Comparison of ENCODE assay signal across 26 mouse cellular contexts in genomic region chr1:107529365-107530052, GRCm38 (mm10). TPM values are rescaled to one million over a fixed set of nuclear protein-coding genes. Genes with fewer than 3 reads are reported as not detected.
DNase-seq lines count a peak whose midpoint lies in the region; ATAC-seq and TF ChIP-seq lines count a peak whose summit lies in the region.
"Had no signal": no experiment of that assay in that cellular context is flagged by ENCODE, and none has a peak within 500 bp of the region (broad histone marks: within the 10 kb centered on the region; RNA-seq: fewer than 3 reads in every experiment).

No protein-coding gene starts in this region.

- DNase-seq in embryo, embryonic 10 days (ENCODE audit: low spot score): peak; percentile 29
- DNase-seq in embryo, embryonic 9.5 days (ENCODE audit: extremely low spot score): no peak
- no peak for DNase-seq in midbrain, embryonic 11.5 days (ENCODE audit: low spot score, missing footprints)
- no peak for DNase-seq in midbrain, embryonic 10.5 days (ENCODE audit: low spot score)
- DNase-seq in forelimb bud, embryonic 11.5 days (ENCODE audit: low read depth, low spot score): peak; percentile 3
- no peak for DNase-seq in midbrain, postnatal 0 days (ENCODE audit: low spot score)
- DNase-seq in yolk sac, embryonic 10.5 days (ENCODE audit: low spot score): no peak
- DNase-seq in heart, embryonic 10.5 days (ENCODE audit: low spot score): no peak
- DNase-seq: adrenal gland, adult 8-10 months; cerebellum, adult 11 months; cerebellum, postnatal 14 days; heart, postnatal 14 days; kidney, postnatal 4 days; layer of hippocampus, adult 9-11 months; spleen, adult 18-20 months; thymus, adult 18-20 months; thymus, postnatal 4 days had no signal

- no peak overlapping the region for H3K4me2 ChIP-seq in midbrain, embryonic 11.5 days
- H3K4me2 ChIP-seq in midbrain, postnatal 0 days (ENCODE audit: low read depth, low read length, poor library complexity, severe bottlenecking): no peak overlapping the region
- H3K4me2 ChIP-seq: embryonic facial prominence, embryonic 12.5 days; heart, embryonic 12.5 days; kidney, embryonic 15.5 days; limb, embryonic 13.5 days; liver, embryonic 15.5 days had no signal

- no peaks in the 10 kb centered on the region for H3K36me3 ChIP-seq in midbrain, embryonic 11.5 days (ENCODE audit: control insufficient read depth, insufficient read depth, low read length)
- H3K36me3 ChIP-seq in midbrain, embryonic 10.5 days: no peaks in the 10 kb centered on the region
- no peaks in the 10 kb centered on the region for H3K36me3 ChIP-seq in midbrain, postnatal 0 days (ENCODE audit: insufficient read depth, low read length)
- no peaks in the 10 kb centered on the region for H3K36me3 ChIP-seq in heart, embryonic 10.5 days
- H3K36me3 ChIP-seq: embryonic facial prominence, embryonic 12.5 days; heart, embryonic 12.5 days; kidney, embryonic 15.5 days; limb, embryonic 13.5 days; liver, embryonic 15.5 days had no signal

- H3K27me3 ChIP-seq in midbrain, embryonic 11.5 days (ENCODE audit: control insufficient read depth, insufficient read depth, low read length): no peaks in the 10 kb centered on the region
- H3K27me3 ChIP-seq in midbrain, embryonic 10.5 days (ENCODE audit: low read depth, poor library complexity, severe bottlenecking): no peaks in the 10 kb centered on the region
- H3K27me3 ChIP-seq in midbrain, postnatal 0 days (ENCODE audit: insufficient read depth, low read length): no peaks in the 10 kb centered on the region
- H3K27me3 ChIP-seq in heart, embryonic 10.5 days (ENCODE audit: insufficient read depth, poor library complexity, severe bottlenecking): no peaks in the 10 kb centered on the region
- H3K27me3 ChIP-seq: embryonic facial prominence, embryonic 12.5 days; heart, embryonic 12.5 days; kidney, embryonic 15.5 days; limb, embryonic 13.5 days; liver, embryonic 15.5 days had no signal

- H3K9me3 ChIP-seq in midbrain, embryonic 11.5 days (ENCODE audit: control insufficient read depth, low read length): no peaks in the 10 kb centered on the region
- no peaks in the 10 kb centered on the region for H3K9me3 ChIP-seq in midbrain, embryonic 10.5 days (replicated peaks)
- H3K9me3 ChIP-seq in midbrain, postnatal 0 days (ENCODE audit: low read length): no peaks in the 10 kb centered on the region
- H3K9me3 ChIP-seq in heart, embryonic 10.5 days: no peaks in the 10 kb centered on the region
- H3K9me3 ChIP-seq: embryonic facial prominence, embryonic 12.5 days; kidney, embryonic 15.5 days; limb, embryonic 13.5 days; liver, embryonic 15.5 days had no signal

- no peak for TF ChIP-seq CTCF in midbrain, postnatal 0 days (IDR thresholded peaks at IDR 0.05)

- no peak overlapping the region for H3K9ac ChIP-seq in midbrain, embryonic 11.5 days (ENCODE audit: low read length)
- H3K9ac ChIP-seq in midbrain, postnatal 0 days (replicated peaks; ENCODE audit: low read length, poor library complexity, severe bottlenecking): no peak overlapping the region
- H3K9ac ChIP-seq: embryonic facial prominence, embryonic 12.5 days; heart, embryonic 12.5 days; kidney, embryonic 15.5 days; limb, embryonic 13.5 days; liver, embryonic 15.5 days had no signal

- H3K4me3 ChIP-seq in midbrain, embryonic 11.5 days (ENCODE audit: low read depth, low read length): no peak overlapping the region
- H3K4me3 ChIP-seq in midbrain, embryonic 10.5 days: no peak overlapping the region
- no peak overlapping the region for H3K4me3 ChIP-seq in midbrain, postnatal 0 days (ENCODE audit: low read depth, low read length)
- no peak overlapping the region for H3K4me3 ChIP-seq in heart, embryonic 10.5 days
- H3K4me3 ChIP-seq: embryonic facial prominence, embryonic 12.5 days; heart, embryonic 12.5 days; kidney, embryonic 15.5 days; limb, embryonic 13.5 days; liver, embryonic 15.5 days had no signal

- 57% methylated on average over 5 of the region's 5 CpGs for WGBS in midbrain, embryonic 11.5 days
- WGBS in midbrain, embryonic 10.5 days: 73% methylated on average over 5 of the region's 5 CpGs
- WGBS in midbrain, postnatal 0 days: 30% methylated on average over 5 of the region's 5 CpGs
- WGBS in heart, embryonic 10.5 days: 74% methylated on average over 5 of the region's 5 CpGs

- no peaks in the 10 kb centered on the region for H3K4me1 ChIP-seq in midbrain, embryonic 11.5 days (ENCODE audit: control insufficient read depth, insufficient read depth, low read length)
- no peaks in the 10 kb centered on the region for H3K4me1 ChIP-seq in midbrain, embryonic 10.5 days
- no peaks in the 10 kb centered on the region for H3K4me1 ChIP-seq in midbrain, postnatal 0 days (ENCODE audit: insufficient read depth, low read length)
- H3K4me1 ChIP-seq in heart, embryonic 10.5 days: no peaks in the 10 kb centered on the region
- H3K4me1 ChIP-seq: embryonic facial prominence, embryonic 12.5 days; heart, embryonic 12.5 days; kidney, embryonic 15.5 days; limb, embryonic 13.5 days; liver, embryonic 15.5 days had no signal

- ATAC-seq in midbrain, embryonic 11.5 days (ENCODE audit: low FRiP score): peak; percentile 61; the same call in 1 of the 2 replicates
- peak; percentile 52; the same call in 1 of the 2 replicates for ATAC-seq in midbrain, postnatal 0 days (ENCODE audit: low FRiP score)
- ATAC-seq: forebrain, embryonic 16.5 days; hindbrain, embryonic 16.5 days; intestine, postnatal 0 days had no signal

- H3K27ac ChIP-seq in midbrain, embryonic 11.5 days (ENCODE audit: low read depth, low read length): no peak overlapping the region
- H3K27ac ChIP-seq in midbrain, embryonic 10.5 days (replicated peaks): no peak overlapping the region
- no peak overlapping the region for H3K27ac ChIP-seq in midbrain, postnatal 0 days (ENCODE audit: low read depth, low read length)
- H3K27ac ChIP-seq in heart, embryonic 10.5 days: no peak overlapping the region
- H3K27ac ChIP-seq: embryonic facial prominence, embryonic 12.5 days; kidney, embryonic 15.5 days; limb, embryonic 13.5 days; liver, embryonic 15.5 days had no signal

RNA-seq across cellular contexts. Expression of gene Serpinb2, which starts 18.3 kb away (rescaled TPM):
- polyA plus RNA-seq in midbrain, embryonic 11.5 days (2014; fragmentation: Nextera tagmentation; extraction: Ambion mirVana): 0.42 and 0.43 TPM in 2 replicates
- not detected in 2 replicates for polyA plus RNA-seq in midbrain, embryonic 10.5 days (2016; fragmentation: Nextera tagmentation; extraction: Ambion mirVana)
- total RNA-seq in midbrain, postnatal 0 days (2014; rRNA removed): 0.22 TPM in 1 of 2 replicates, not detected in the other
- 0.07 and 0.22 TPM in 2 replicates for polyA plus RNA-seq in midbrain, postnatal 0 days (2015; fragmentation: Nextera tagmentation; extraction: Ambion mirVana)
- polyA plus RNA-seq in heart, embryonic 10.5 days (2016; fragmentation: Nextera tagmentation; extraction: Ambion mirVana): 0.25 and 0.30 TPM in 2 replicates
- total RNA-seq: gastrocnemius, adult 18-20 months had no signal
- polyA plus RNA-seq: intestine, postnatal 0 days had no signal

Comparison
In these comparisons a context has a peak if more than half of its experiments do, and no peak if none do; other contexts are left out.
1. DNase-seq: peak in embryo, embryonic 10 days (single experiment) and forelimb bud, embryonic 11.5 days (single experiment); none in embryo, embryonic 9.5 days (single experiment), midbrain, embryonic 11.5 days (single experiment), midbrain, embryonic 10.5 days (single experiment), midbrain, postnatal 0 days (single experiment), yolk sac, embryonic 10.5 days (single experiment) and heart, embryonic 10.5 days (single experiment).